Mouse (Mus musculus) CH12F3 (cell line): ENCODE measurements around the gene Fgd6.

Source experiments
- in situ Hi-C: fragments of 300-500 bp; cut with MboI; formaldehyde crosslinking; loops from 2 replicates; pipeline ENCODE4 v1.14.3; 2020; ENCODE audit warnings: low sequenced_read_pairs

Fgd6 gene

DNA sequence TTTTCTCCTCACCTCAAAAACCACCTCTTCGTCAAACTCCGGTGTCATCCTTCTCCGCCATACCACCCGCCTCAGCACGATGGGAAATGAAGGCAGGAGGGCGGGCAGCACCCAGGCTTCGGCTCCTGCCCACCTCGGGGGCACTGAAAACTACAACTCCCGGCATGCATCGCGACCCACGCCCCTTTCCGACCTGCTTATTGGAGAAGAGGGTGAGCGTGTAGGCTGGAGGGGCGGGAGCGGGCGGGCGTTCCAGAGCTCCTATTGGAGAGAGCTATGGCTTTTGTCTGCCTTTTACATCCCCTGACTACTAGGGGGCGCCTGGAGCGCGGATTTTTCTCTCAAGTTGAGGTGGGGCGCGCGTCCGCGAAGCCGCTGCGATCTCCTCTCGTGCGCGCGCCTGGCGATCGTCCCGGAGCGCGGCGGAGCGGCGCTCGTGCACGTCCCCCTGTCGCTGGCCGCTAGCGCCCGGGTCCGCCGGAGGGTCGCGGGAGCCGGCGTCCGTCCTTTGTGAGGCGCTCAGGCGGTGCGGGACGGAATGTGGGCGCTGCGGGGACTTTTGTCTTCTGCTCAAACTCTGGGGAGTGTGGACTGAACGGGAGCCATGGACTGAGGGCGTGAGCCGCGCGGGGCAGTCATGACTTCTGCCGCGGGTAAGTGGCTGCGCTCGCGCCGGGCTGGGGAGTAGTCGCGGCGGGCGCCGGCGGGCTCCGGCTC, at the start of gene Fgd6, which contains the start of gene Vezt:
Gene Fgd6, plus strand, starts transcription at position 344 of the 717 bp plus-strand sequence.
Gene Vezt, minus strand, starts transcription at position 160 of the 717 bp plus-strand sequence.
- in situ Hi-C loops, result no loop called here

DNA sequence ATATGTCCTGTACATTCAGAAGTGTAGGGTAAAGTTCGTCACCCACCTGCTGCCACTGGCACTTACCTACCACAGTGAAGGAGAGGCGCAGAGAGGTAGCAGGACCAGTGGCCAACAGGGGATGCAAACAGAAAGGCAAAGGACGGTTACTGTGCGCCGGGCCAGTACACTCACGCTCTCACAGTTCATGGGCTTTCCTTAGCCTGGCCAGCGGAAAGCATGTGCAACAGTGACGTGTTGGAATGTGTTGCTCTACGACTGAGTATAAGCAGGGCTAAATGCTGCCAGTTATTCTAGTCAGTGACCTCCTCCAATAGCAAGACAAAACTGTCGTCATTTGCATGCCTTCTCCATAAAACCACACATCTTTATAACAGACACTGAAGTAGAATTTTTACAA, 41.7 kb upstream of the Fgd6 start:
- in situ Hi-C loops, result no loop called here

DNA sequence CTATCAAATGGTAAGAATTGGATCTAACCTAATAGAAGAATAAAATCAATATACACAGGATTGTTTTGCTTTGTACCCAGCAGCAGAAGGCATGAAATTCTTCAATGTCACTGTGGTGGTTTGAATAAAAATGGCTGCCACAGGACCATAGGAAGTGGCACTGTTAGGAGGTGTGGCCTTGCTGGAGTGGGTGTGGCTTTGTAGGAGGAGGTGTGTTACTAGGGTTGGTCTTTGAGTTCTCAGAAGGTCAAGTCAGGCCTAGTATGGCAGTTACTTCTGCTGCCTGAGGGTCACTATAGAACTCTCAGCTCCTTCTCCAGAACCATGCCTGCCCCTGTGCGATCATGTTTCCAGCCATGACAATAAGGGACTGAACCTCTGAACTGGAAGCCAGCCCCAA, 40.7 kb upstream of the Fgd6 start:
- in situ Hi-C loops, result no loop called here

DNA sequence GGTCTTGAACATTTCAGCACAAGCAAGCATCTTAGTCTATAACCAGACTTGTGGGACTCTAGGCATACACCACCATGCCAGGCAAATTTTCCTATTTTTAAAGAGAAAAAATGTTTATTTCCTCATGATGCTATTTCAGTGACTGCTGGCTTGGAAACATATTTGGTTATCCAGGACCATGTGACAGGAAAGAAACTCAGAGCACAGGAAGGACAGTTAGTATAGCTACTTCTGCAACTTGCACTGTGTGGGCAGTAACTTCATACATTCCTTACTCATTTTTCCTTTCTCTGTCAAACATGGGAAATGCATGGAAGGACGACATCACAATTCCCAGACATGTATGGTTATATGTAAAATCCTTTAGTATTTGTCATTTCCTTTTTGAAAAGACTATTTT, 36.4 kb upstream of the Fgd6 start:
- in situ Hi-C loops, result no loop called here

DNA sequence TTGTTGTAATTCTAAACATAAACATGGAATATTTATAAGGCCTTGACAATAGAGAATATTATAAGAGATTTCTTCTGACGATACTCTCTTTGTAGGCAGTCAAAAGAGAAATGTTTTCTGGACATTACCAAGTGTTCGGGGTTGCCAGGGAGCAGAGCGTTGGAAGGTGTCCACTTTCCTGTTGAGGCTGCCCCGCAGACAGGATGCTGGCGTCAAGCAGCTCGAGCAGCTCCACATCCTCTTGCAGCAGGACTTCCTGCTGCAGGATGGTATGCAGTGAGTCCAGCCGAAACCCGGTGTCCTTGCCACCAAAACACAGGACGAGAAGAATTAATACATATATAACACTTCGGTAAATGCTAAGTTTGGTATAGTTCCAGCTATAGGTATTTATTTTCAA, 35.6 kb upstream of the Fgd6 start:
- in situ Hi-C loops, result no loop called here

DNA sequence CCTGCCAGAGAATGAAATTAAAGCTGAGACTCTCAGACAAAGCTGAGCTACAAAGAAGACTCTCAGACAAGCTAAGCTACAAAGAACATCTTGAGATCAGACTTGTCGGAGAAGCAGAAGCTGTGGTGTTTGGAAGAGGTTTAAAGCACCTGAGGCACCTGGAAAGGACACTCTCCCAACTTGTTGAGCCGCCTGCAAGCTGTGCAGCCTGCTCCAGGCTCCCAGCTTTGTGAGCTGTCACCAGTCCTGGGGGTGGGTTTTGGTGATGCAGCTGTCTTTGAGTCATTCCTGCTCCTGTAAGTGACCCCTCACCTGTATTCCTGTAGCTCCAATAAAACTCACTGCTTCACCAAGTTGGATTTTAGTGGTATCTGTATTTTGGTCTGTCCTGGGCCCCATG, 27.4 kb upstream of the Fgd6 start:
- in situ Hi-C loops, result no loop called here

DNA sequence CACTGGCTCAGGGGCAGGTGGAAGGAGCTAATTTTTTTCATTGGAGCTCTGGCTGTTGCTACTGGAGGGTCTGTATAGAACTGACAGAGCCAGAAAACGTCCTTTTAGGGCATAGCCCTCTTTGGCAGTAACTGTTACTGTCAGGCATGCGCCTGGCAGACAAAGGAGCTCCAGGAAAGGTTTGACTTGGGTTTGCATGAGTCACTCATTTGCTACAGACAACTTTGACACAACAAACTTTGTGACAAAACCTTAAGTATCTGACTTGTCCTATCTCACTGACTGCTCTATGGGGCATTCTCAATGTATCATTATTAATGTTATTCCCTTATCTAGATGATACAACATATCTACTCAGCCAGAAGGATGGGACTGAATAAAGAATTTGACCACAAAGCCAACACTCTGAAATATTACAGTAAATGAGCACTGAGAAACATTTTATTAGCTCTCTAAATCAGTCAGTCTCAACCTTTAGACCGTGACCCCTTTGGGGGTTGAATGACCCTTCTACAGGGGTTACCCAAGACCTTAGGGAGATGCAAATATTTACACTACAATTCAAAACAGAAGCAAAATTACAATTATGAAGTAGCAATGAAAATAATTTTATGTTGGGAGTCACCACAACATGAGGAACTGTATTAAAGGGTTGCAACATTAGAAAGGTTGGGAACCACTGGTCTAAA, 25.7 kb upstream of the Fgd6 start:
- in situ Hi-C loops, result no loop called here

DNA sequence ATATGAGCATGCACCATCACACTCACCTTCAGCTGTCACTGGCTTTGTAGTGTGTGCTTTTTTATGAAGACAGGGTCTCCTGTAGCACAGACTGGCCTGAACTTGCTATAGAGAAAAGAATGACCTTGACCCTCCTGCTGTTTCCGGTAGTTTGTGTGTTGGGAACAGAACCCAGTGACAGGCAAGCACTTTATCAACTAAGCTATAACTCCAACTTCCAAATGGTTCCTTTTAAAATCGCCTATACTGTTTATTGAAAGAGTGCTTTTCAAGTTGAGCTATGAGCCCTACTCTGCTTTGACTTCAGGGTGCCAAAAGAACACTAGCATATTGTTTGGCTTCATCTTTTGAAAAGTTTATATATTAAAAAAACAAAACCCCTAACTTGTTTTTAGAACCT, 24.8 kb upstream of the Fgd6 start:
- in situ Hi-C loops, result no loop called here

DNA sequence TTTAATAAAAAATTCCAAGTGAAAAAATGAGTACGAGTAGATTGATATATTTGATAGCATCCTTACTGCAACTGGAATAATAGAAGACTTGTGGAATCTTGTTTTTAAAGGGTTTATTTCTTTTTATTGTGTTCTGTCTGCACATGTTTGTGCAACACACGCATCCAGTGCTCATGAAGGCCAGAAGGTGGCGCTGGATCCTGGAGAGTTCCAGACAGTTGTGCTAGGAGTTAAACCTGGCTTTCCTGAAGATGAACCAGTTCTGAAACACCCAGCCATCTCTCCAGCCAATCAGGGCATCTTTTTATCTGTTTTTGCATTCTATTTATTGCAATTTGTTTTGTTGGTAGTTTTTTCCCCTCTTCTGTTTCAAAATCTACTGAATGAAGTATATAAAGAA, 22.6 kb upstream of the Fgd6 start:
- in situ Hi-C loops, result no loop called here

DNA sequence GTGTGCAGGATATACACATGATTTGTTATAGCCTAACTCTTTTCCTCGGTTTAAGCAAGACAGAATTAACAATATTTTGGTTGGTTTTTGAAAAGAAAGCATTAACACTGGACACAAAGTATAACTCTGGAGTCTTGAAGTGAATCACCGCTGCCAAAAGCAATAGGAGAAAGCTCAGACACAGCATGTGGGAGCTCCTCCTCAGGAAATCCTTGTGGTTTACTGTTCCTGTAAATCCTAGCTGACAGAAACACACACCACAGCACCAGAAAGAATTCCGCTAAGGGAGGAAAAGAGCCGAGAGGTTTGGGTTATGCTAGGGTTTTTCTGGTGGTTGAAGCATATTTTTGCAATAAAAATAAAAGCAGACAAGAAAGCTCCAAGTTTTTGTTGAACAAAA, 21.6 kb upstream of the Fgd6 start:
- in situ Hi-C loops, result no loop called here

DNA sequence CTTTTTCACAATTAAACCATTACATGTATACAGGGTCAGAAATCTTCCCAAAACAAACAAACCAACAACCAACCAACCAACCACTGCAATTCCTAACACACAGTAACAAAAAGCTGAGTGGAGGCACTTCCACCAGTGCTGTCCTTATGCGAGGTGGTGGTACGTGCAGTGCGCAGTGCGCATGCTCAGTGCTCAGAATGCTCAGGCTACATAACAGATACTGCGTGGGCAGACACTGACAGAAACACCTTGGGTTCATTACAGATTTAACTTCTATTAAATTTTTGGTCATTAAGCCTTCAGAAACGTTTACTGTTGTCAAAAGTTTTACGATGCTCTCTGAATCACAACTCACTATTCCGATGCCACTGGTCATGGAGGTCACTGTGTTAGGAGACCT, 18.3 kb upstream of the Fgd6 start:
- in situ Hi-C loops, result no loop called here

DNA sequence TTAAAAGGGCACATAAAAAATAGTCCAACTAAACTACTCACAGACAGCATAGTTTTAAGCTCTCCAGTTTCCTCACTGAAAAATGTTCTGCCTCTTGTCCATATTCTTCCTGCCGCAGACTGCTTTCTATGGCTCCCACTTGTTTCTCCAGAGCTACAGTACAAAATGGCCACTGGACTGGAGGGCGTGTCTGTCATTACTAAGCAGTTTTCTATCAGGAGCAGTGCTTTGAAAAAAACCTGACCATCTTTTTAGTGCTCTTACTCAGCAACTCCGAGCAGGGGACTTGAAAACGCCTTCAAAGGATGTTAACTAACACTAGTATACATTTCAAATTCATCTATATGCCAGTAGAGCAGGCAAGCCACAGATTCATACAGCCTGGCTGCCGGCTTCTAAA, 15.2 kb upstream of the Fgd6 start:
- in situ Hi-C loops, result no loop called here

DNA sequence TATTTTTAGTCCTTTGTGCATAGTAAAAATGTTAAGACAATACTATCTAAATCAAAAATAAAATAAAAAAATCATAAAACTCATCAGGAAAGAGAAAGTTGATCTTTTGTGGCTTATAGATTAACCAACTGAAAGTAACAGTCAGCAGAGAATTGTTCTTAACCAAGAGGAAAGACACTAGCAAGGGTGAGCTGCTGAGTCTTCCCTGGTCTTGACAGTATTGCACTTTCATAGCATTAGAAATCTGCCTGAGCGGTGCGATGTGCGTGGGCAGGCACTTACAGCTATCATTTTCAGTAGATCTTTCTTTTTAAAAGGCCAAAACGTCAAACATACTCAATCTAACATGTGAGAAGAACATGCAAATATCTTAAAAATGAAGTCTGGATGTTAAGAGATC, 14.7 kb upstream of the Fgd6 start:
- in situ Hi-C loops, result no loop called here

DNA sequence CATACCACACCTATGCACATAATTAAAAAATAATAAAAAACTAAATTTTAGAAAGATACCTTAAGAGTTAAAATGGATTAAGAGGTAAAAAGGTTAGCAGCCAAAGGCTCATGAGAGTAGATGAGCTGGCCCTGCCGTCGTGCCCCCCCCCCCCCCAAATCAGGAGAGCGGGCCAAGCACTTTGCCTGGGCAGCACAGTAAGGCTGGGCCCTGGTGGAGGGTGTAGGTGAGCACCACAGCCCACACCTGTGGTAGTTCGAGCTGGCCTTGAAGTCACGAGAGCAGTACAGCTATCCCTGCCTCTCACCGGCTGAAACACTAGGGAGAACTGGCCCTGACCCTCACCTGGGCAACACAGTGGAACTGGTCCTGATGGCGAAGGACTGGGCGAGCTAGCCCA, 10.7 kb upstream of the Fgd6 start:
- in situ Hi-C loops, result no loop called here

DNA sequence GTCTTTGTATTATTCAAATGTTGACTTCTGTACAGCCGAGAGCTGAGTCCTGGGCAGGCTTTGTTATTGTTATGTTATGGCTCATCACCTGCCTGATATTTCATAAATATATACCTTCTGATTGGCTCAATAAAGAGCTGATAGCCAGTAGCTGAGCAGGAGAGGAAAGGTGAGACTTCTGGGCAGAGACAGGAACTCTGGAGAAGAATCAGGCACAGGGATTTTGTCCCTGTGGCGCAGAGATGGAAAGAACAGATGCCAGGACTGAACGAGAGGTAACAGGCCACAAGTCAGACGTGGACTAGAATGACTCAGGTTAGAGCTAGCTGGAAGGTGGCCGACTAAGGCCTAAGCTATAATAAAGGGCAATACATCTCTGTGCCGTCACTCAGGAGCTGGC, 7.3 kb upstream of the Fgd6 start:
- in situ Hi-C loops, result no loop called here

DNA sequence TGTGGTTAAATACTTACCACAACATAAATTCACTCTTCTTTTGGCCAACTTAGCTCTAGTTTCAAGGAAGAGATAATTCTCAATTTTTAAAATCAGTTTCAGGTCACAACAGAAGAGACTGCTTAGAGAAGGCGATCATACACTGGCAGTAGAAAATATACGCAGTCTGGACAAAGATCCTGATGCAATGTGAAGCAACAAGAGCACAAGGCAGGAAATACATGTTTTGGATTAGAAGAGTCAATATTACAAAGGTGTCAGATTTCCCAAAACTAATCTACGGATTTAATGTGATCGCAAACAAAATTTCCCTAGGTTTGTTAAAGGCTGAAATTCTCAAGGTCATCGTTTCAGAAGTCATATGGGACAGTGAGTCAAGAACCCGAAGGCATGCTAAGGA, 4.6 kb upstream of the Fgd6 start:
- in situ Hi-C loops, result no loop called here

DNA sequence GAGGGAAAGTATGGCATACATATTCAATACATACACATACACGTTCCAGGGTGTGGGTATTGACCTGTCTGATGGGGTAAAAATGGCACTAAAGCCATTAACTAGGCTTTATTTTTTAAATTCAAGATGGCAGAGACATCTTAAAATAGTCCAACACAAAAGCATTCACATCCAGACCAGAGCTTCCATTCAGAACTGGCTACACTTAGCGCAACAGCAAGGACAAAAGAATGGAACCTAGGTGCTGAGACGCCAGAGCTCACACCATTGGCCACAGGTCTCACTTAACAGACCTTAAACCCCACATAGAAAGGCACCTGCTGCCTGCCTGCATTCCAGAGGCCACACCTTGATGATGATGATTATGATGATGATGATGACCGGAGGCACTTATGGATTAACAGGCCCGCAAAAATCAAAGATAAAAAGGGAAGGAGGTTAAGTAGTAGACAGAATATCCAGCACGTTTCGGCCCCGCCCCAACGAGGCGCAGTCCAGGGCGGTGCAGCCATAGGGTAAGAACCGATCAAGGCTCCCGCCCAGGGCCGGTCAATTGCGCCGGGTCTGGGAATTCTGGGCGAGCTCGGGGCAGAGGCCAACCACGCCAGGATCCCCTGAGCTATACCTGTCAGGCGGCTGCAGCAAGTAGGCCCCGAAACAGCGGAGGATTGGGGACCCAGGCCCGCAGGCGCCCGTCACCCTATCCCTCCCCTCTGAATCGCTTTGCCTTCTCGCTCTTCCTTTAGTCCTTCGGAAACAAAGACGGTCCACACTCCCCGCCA, 734 bp upstream of the Fgd6 start:
- in situ Hi-C loops, result no loop called here

DNA sequence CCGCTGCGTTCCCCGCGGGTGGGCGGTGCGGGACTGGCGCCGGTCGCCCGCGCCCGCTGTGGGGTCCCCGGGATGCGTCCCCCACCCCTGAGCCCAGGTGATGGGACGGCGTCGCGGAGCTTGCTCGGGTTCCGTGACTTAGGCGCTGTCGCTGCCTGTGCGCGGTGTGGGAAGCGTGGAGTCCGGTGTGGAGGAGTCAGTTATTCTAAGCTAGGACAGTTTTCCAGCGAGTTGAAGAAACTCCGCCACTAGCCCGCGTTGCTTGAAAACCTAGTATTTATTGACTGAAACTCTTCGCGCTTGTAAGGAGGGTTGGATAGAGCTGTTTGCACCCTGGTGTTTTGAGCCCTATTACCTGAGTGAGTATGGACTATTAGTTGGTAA, 566 bp downstream of the Fgd6 start:
- in situ Hi-C loops, result no loop called here

DNA sequence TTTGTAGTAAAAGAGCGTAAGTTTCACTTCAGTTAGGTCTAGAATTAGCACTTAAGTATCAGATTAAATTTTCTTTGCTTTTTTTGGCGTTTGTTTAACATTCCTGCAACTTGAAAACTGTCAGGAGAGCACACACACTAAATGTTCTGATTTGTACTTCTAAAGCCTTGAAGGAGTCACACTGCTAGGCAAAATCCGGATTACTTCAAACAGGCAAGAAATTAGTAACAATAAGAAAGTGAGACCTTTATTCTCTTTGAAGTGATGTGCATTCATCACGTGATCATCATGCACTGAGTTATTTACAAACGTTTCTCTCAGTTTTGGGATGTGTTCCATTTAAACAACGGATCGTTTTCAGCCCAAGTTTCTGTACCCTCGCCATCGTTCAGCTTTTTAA, 1.4 kb downstream of the Fgd6 start:
- in situ Hi-C loops, result no loop called here

DNA sequence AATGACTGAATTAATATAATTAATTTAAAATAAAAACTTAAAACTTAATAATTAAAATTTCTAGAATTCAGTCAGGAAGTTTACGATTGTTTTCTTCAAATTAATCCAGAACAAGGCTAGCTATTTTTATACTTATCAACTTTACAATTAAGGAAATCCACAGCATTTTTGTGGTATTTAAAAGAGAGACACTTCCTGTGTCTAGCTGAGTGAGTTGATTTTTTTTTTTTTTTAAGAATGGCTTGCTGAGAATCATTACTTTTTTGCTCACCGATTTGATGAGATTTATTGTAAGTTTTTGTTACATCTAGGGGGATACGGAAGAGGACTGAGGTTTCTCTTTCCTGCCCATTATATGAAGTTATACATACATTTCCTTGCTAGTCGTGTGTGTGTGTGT, 1.8 kb downstream of the Fgd6 start:
- in situ Hi-C loops, result no loop called here

DNA sequence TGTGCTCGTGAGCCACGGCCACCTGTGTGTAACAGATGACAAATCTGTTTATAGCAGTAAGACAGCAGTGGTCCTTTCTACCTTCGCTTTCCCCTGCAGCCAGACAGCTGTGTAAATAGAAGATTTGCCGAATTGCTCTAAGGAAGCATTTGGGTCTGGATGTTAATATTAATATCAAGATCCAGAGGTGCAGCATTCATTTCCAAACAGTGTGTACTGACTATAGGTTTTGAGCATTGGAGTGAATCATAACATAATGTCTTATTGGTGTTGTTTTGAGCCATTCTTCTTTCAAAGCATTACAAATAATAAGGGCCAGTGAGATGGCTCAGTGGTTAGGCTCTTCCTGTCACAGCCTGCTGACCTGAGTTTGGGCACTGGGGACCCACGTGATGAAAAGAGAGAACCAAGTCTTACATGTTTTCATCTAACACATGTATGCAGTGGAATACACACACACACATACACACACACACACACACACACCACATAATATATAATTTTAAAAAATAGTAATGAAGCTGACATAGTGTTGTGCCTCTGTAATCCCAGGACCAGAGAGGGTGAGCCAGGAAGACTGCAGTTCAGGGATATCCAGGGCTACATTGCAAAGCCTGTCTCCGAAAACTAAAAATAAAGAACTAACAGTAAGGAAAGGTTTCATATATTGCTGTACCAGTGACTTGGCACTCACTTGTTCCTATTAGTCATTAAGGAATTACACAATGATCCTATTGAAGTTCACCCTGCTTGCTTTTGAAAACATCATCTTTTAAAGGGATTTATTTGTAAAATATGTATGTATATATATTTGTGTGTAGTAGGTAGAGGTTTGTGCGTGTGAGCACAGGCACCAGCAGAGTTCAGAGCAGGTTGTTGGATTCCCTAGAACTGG, 2.8 kb downstream of the Fgd6 start:
- in situ Hi-C loops, result no loop called here
